Mouse (Mus musculus) CH12.LX (cell line): ENCODE data around the gene Fcrlb.

ENCODE experiments used
- CTCF ChIP-seq, 2 experiments: IDR thresholded peaks in 1 of 2; conservative IDR thresholded peaks in 1 of 2; 2 replicates each; pipeline ENCODE4 v1.5.1; 2011 to 2012; ENCODE audit warnings: low read depth in 2 of 2, low read length in 2 of 2, improper control_type of control experiment in 1 of 2, inconsistent platforms in 1 of 2, mild to moderate bottlenecking in 1 of 2, moderate library complexity in 1 of 2
- EP300 ChIP-seq: IDR thresholded peaks from 2 replicates; pipeline ENCODE4 v1.6.1; 2011; ENCODE audit warnings: low read length, improper control_type of control experiment
- MAX ChIP-seq: IDR thresholded peaks from 2 replicates; pipeline ENCODE4 v1.6.1; 2011; ENCODE audit warnings: low read length, improper control_type of control experiment
- MAZ ChIP-seq: IDR thresholded peaks from 2 replicates; pipeline ENCODE4 v1.6.1; 2012; ENCODE audit warnings: low read depth, mild to moderate bottlenecking, inconsistent platforms, low read length, improper control_type of control experiment, moderate library complexity
- MEF2A ChIP-seq: IDR thresholded peaks from 2 replicates; pipeline ENCODE4 v1.6.1; 2014; ENCODE audit warnings: low read depth, mild to moderate bottlenecking, inconsistent platforms, low read length, improper control_type of control experiment, borderline replicate concordance
- MXI1 ChIP-seq: IDR thresholded peaks from 2 replicates; pipeline ENCODE4 v1.6.1; 2011; ENCODE audit warnings: mild to moderate bottlenecking, low read depth, low read length, improper control_type of control experiment
- PAX5 ChIP-seq: IDR thresholded peaks from 2 replicates; pipeline ENCODE4 v1.6.1; 2012; ENCODE audit warnings: low read length, inconsistent platforms, mixed read lengths
- POLR2A ChIP-seq: IDR thresholded peaks from 2 replicates; pipeline ENCODE4 v1.6.1; 2011; ENCODE audit warnings: low read depth, mild to moderate bottlenecking, improper control_type of control experiment, low read length
- POLR2AphosphoS2 ChIP-seq: IDR thresholded peaks from 2 replicates; pipeline ENCODE4 v1.6.1; 2011; ENCODE audit warnings: low read depth, low read length, improper control_type of control experiment
- RCOR1 ChIP-seq: conservative IDR thresholded peaks from 2 replicates; pipeline ENCODE4 v1.6.1; 2012; ENCODE audit warnings: low read depth, mild to moderate bottlenecking, inconsistent platforms, low read length, improper control_type of control experiment
- TCF12 ChIP-seq: IDR thresholded peaks from 2 replicates; pipeline ENCODE4 v1.6.1; 2014; ENCODE audit warnings: low read depth, mild to moderate bottlenecking, inconsistent platforms, low read length, improper control_type of control experiment

DNA sequence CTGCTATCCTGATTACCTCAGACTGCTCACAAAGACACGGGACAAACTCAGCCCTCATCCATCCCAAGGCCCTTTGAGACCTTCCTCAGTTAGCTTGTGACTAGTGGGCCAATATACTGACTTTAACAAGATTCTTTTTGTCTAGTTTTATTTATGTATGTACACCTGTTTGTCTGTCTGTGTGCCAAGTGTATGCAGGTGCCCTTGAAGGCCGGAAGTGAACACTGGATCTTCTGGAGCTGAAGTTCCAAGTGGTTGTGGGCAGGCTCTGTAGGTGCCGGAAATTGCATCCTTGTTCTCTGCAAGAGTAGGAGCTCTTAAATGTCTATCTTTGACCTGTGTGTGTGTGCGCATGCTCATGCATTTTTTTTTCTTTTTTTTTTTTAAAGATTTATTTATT, 16.5 kb upstream of the Fcrlb start:
- no peak for TF ChIP-seq POLR2AphosphoS2
- no peak for TF ChIP-seq CTCF (conservative IDR thresholded peaks at IDR 0.05 in 1 of 2, IDR thresholded peaks at IDR 0.05 in 1 of 2; ENCODE audit: low read depth in 2 of 2, low read length in 2 of 2)
- TF ChIP-seq POLR2A: no peak
- TF ChIP-seq TCF12: no peak
- TF ChIP-seq MEF2A: no peak
- TF ChIP-seq EP300: no peak
- TF ChIP-seq RCOR1: no peak
- TF ChIP-seq MAX: no peak
- TF ChIP-seq PAX5: no peak
- no peak for TF ChIP-seq MXI1
- TF ChIP-seq MAZ: no peak
